Mouse (Mus musculus): ENCODE measurements around the gene Gdf3. TPM values are rescaled to one million over a fixed set of nuclear protein-coding genes. Genes with fewer than 3 reads are reported as not detected.

The Gdf3 gene
- total RNA-seq, 2 experiments from 2014 or later, result 3.8 to 5.1 TPM

GRCm38 (mm10) chr6:122570695-122571616 is 38.9 kb downstream of the Gdf3 start:
- peak; percentile 88 for ATAC-seq (replicated peaks; ENCODE audit: poor library complexity, severe bottlenecking)

- ATAC-seq (replicated peaks; ENCODE audit: poor library complexity, severe bottlenecking), result no peak
Observed at GRCm38 (mm10) chr6:122569762-122570161, 40.1 kb downstream of the Gdf3 start.

GRCm38 (mm10) chr6:122569113-122569512 is 40.8 kb downstream of the Gdf3 start:
- ATAC-seq (replicated peaks; ENCODE audit: poor library complexity, severe bottlenecking), result no peak

- ATAC-seq (replicated peaks; ENCODE audit: poor library complexity, severe bottlenecking), result peak; percentile 65
Observed at GRCm38 (mm10) chr6:122565070-122565784, 44.7 kb downstream of the Gdf3 start.

- ATAC-seq (replicated peaks; ENCODE audit: poor library complexity, severe bottlenecking), result peak; percentile 65
Observed at GRCm38 (mm10) chr6:122562463-122562862, 47.4 kb downstream of the Gdf3 start.

GRCm38 (mm10) chr6:122561005-122561404 is 48.9 kb downstream of the Gdf3 start:
- no peak for ATAC-seq (replicated peaks; ENCODE audit: poor library complexity, severe bottlenecking)

GRCm38 (mm10) chr6:122560427-122560826 is 49.5 kb downstream of the Gdf3 start:
- peak; percentile 53 for ATAC-seq (replicated peaks; ENCODE audit: poor library complexity, severe bottlenecking)

GRCm38 (mm10) chr6:122556959-122557561 is 52.8 kb downstream of the Gdf3 start:
- ATAC-seq (replicated peaks; ENCODE audit: poor library complexity, severe bottlenecking), result peak; percentile 79

Other genes starting within 250 kb of the Gdf3 start
- gene Rimklb, start 111.3 kb downstream of the Gdf3 start, total RNA-seq (2014; fragmentation: Nextera tagmentation), result not detected in 2 replicates
- not detected in 2 replicates for gene Rimklb, start 111.3 kb downstream of the Gdf3 start, total RNA-seq (2017)
- gene Mfap5, start 104.2 kb downstream of the Gdf3 start, total RNA-seq (2014; fragmentation: Nextera tagmentation), result not detected in 2 replicates
- gene Mfap5, start 104.2 kb downstream of the Gdf3 start, total RNA-seq (2017), result not detected in 2 replicates
- not detected in 2 replicates for gene Aicda, start 56.3 kb downstream of the Gdf3 start, total RNA-seq (2014; fragmentation: Nextera tagmentation)
- gene Aicda, start 56.3 kb downstream of the Gdf3 start, total RNA-seq (2017), result not detected in 2 replicates
- gene Apobec1, start 7.6 kb downstream of the Gdf3 start, total RNA-seq (2014; fragmentation: Nextera tagmentation), result 17.0 and 28.1 TPM in 2 replicates
- 11.9 and 15.3 TPM in 2 replicates for gene Apobec1, start 7.6 kb downstream of the Gdf3 start, total RNA-seq (2017)
- gene Dppa3, start 16.3 kb upstream of the Gdf3 start, total RNA-seq (2014; fragmentation: Nextera tagmentation), result not detected in 2 replicates
- not detected in 2 replicates for gene Dppa3, start 16.3 kb upstream of the Gdf3 start, total RNA-seq (2017)
- gene Nanog, start 97.4 kb upstream of the Gdf3 start, total RNA-seq (2014; fragmentation: Nextera tagmentation), result not detected in 2 replicates
- not detected in 2 replicates for gene Nanog, start 97.4 kb upstream of the Gdf3 start, total RNA-seq (2017)
- gene Slc2a3, start 191.6 kb upstream of the Gdf3 start, total RNA-seq (2014; fragmentation: Nextera tagmentation), result 4.7 and 6.5 TPM in 2 replicates
- gene Slc2a3, start 191.6 kb upstream of the Gdf3 start, total RNA-seq (2017), result 8.4 and 8.8 TPM in 2 replicates
- 5.2 and 8.1 TPM in 2 replicates for gene Foxj2, start 209.8 kb upstream of the Gdf3 start, total RNA-seq (2014; fragmentation: Nextera tagmentation)
- gene Foxj2, start 209.8 kb upstream of the Gdf3 start, total RNA-seq (2017), result 1.6 and 3.5 TPM in 2 replicates
- not detected in 2 replicates for gene C3ar1, start 246.1 kb upstream of the Gdf3 start, total RNA-seq (2014; fragmentation: Nextera tagmentation)
- gene C3ar1, start 246.1 kb upstream of the Gdf3 start, total RNA-seq (2017), result 0.04 and 0.10 TPM in 2 replicates